Mouse (Mus musculus) induced T-regulatory cell, adult 2 months (primary cell): ENCODE results near the gene Dmxl2.

Experiments
- DNase-seq: peaks from one replicate; pipeline ENCODE4 v3.0.0-alpha.2; 2012; ENCODE audit warnings: low read depth

Gene Dmxl2

GRCm38 (mm10) chr9:54316363-54316762 is 185.1 kb downstream of the Dmxl2 start:
- no peak for DNase-seq
